Mouse (Mus musculus) ES-Bruce4 (cell line): Measurements from ENCODE around the gene Spaca7. TPM values are rescaled to one million over a fixed set of nuclear protein-coding genes. Genes with fewer than 3 reads are reported as not detected.

Experiments
- H3K27ac ChIP-seq: 2 replicates; pipeline ENCODE4 v1.5.1; 2012; ENCODE audit warnings: low read length, inconsistent platforms; ENCODE audit not compliant: insufficient read depth
- H3K27me3 ChIP-seq: 2 replicates; pipeline ENCODE4 v1.6.1; 2012; ENCODE audit warnings: mild to moderate bottlenecking, low read length, inconsistent platforms; ENCODE audit not compliant: control insufficient read depth, poor library complexity, insufficient read depth, severe bottlenecking
- H3K36me3 ChIP-seq: 2 replicates; pipeline ENCODE4 v1.6.1; 2012; ENCODE audit warnings: inconsistent platforms, mild to moderate bottlenecking, low read length, moderate library complexity; ENCODE audit not compliant: control insufficient read depth, poor library complexity, insufficient read depth, severe bottlenecking
- H3K4me1 ChIP-seq: one replicate; pipeline ENCODE4 v1.8.1; 2011; ENCODE audit warnings: low read length; ENCODE audit not compliant: control insufficient read depth, insufficient read depth
- H3K4me3 ChIP-seq: 2 replicates; pipeline ENCODE4 v1.5.1; 2011; ENCODE audit warnings: low read depth, mild to moderate bottlenecking, low read length
- H3K9ac ChIP-seq: 2 replicates; pipeline ENCODE4 v1.6.1; 2012; ENCODE audit warnings: low read depth, mild to moderate bottlenecking, inconsistent platforms; ENCODE audit not compliant: poor library complexity, severe bottlenecking
- H3K9me3 ChIP-seq: replicated peaks from 2 replicates; pipeline ENCODE4 v1.6.1; 2012; ENCODE audit warnings: mild to moderate bottlenecking, low read length, inconsistent platforms; ENCODE audit not compliant: control insufficient read depth, poor library complexity, insufficient read depth, severe bottlenecking
- CTCF ChIP-seq: IDR thresholded peaks from one replicate; pipeline ENCODE4 v1.8.1; 2011; ENCODE audit warnings: low read depth, low read length
- EP300 ChIP-seq: IDR thresholded peaks from 2 replicates; pipeline ENCODE4 v1.6.1; 2011; ENCODE audit warnings: low read depth, low read length; ENCODE audit not compliant: insufficient read depth
- POLR2A ChIP-seq: IDR thresholded peaks from one replicate; pipeline ENCODE4 v1.8.1; 2011; ENCODE audit warnings: low read length; ENCODE audit not compliant: insufficient read depth
- polyA plus RNA-seq: library from polyadenylated mRNA; stranded (reverse); fragments of >200 nt; gene quantifications from 2 replicates; pipeline ENCODE4 v1.2.4, GENCODE M21; 2011; ENCODE audit warnings: low read depth; ENCODE audit not compliant: missing spikeins, insufficient read depth, insufficient read length

Spaca7 gene
- polyA plus RNA-seq, 1 experiment = not detected

DNA sequence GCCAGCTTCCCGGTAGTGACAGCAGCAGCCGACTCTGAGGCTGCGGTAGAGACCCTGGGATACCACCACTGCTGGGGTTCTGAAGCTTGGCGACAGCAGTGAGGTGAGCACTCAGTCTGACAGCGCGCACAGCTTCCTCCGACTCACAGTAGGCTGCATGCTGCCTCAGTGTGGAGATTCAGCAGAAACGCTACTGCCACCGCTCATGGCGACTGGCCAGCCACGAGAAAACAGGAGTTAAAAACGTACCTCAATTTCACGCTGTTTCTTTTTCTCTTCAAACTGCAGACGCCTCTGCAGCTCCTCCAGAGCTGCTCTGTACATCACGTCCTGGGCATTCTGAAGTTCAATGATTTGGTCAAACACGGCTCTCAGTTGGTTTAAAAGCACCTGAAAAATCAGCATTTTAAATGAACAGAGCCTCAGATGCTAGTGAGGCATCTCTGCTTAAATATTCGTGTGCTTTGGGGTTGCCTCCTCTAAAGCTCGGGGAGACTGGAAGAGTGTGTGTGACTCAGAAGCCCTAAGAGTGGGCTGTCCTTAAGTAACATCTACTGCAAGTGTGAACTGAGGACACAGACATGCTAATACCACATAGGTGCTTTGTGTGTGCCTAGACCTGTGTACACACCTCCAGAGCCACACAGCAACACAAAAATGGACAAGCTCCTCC is 48.9 kb downstream of the Spaca7 start:
- TF ChIP-seq EP300 = no peak
- no peak for TF ChIP-seq POLR2A
- no peak for TF ChIP-seq CTCF
- Histone ChIP-seq H3K36me3 (peaks cover 3% of the 10 kb centered on the region; the same call in 1 of the 2 replicates), H3K9me3 (no peaks in the 10 kb centered on the region), H3K4me1 (no peaks in the 10 kb centered on the region), H3K27ac (no peak overlapping the region), H3K9ac (no peak overlapping the region), H3K4me3 (no peak overlapping the region), H3K27me3 (no peaks in the 10 kb centered on the region)

DNA sequence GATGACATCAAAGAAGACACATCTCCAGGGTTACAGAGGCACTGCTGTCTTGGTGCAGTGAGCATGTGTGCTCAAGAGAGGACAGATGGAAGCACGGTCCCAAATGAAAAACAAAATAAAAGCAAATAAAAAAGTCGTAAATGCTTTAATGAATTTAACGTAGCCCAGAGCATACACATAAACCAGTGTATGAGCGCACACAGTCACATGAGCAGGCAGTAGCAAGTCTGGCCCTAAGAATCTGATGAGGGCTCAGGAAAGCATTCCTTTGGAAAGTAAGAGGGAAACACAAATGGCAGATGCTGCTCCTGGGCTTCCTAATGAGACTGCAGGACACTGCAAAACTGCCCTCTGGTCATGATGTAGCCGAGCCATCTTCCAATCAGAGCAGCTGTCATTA is 53.1 kb downstream of the Spaca7 start:
- H3K27me3 ChIP-seq = no peaks in the 10 kb centered on the region
- H3K36me3 ChIP-seq = peaks cover 3% of the 10 kb centered on the region; the same call in 1 of the 2 replicates
- H3K27ac ChIP-seq = no peak overlapping the region
- no peak overlapping the region for H3K4me3 ChIP-seq
- H3K9me3 ChIP-seq = no peaks in the 10 kb centered on the region
- TF ChIP-seq EP300 = no peak
- no peak for TF ChIP-seq CTCF
- TF ChIP-seq POLR2A = no peak
- no peak overlapping the region for H3K9ac ChIP-seq
- H3K4me1 ChIP-seq = no peaks in the 10 kb centered on the region

DNA sequence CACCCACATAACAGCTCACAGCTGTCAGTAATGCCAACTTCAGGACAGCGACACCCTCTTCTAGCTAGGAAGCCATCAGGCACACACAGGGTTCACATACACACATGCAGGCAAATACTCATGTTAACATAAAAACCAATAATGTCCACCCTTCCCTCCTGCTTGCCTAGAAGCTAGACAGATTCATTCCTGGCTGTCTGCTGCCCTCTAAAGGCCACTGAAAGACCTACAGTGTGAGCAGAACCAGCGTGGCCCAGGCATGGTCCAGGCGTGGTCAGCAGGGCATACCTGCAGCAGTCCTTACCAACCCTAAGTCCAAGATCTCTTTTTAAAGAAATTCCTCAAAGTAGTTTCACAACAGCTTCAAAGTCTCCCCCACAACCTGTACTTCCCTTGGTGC is 56.2 kb downstream of the Spaca7 start:
- H3K9me3 ChIP-seq = no peaks in the 10 kb centered on the region
- no peaks in the 10 kb centered on the region for H3K27me3 ChIP-seq
- H3K36me3 ChIP-seq = peaks cover 3% of the 10 kb centered on the region; the same call in 1 of the 2 replicates
- TF ChIP-seq CTCF (peak; percentile 81), POLR2A (no peak), EP300 (no peak)
- no peak overlapping the region for H3K27ac ChIP-seq
- H3K4me1 ChIP-seq = no peaks in the 10 kb centered on the region
- no peak overlapping the region for H3K9ac ChIP-seq
- H3K4me3 ChIP-seq = no peak overlapping the region

DNA sequence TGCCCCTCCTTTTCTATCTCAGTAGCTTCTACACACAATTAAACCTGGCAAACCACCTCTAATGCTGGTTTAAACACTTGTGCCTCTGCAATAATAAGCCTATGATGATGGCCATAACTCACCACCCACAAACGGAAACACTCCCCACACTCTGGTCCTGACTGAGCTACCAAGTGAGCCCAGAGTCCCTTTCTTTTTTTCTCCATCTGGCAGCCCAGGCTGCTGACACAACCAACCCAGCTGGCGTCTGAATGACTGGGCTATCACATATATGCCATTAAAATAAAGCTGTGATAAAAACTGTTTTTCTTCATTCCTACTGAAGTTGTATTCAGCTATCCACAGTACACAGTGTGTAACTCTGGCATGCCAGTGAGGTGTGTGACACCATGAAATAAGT is 62.5 kb downstream of the Spaca7 start:
- Histone ChIP-seq H3K27ac (peak overlapping the region; percentile 91), H3K27me3 (no peaks in the 10 kb centered on the region), H3K9ac (no peak overlapping the region), H3K36me3 (peaks cover 22% of the 10 kb centered on the region), H3K4me1 (no peaks in the 10 kb centered on the region), H3K9me3 (no peaks in the 10 kb centered on the region), H3K4me3 (no peak overlapping the region)
- no peak for TF ChIP-seq POLR2A
- no peak for TF ChIP-seq CTCF
- no peak for TF ChIP-seq EP300

DNA sequence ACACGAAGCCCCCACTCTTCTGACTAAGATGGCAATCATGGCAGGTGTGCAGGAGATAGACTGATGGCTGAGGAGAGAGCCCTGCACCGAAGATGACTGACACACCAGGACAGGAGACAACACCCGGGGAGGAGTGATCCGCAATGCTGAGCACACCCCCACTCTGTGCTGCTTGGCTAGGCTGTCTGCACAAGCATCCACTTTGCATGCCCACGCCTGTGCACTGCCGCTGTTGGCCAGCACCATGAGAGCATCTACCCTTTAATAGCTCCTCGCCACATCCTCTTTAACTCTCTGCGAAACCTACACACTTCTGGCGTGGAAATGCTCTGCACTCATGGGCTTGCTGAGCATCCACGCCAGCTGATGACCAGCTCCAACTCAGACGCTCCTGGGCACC is 65.6 kb downstream of the Spaca7 start:
- no peak overlapping the region for H3K4me3 ChIP-seq
- peaks cover 22% of the 10 kb centered on the region for H3K36me3 ChIP-seq
- no peak overlapping the region for H3K27ac ChIP-seq
- no peak for TF ChIP-seq EP300
- TF ChIP-seq CTCF = no peak
- TF ChIP-seq POLR2A = no peak
- H3K9me3 ChIP-seq = no peaks in the 10 kb centered on the region
- H3K27me3 ChIP-seq = no peaks in the 10 kb centered on the region
- no peak overlapping the region for H3K9ac ChIP-seq
- no peaks in the 10 kb centered on the region for H3K4me1 ChIP-seq

DNA sequence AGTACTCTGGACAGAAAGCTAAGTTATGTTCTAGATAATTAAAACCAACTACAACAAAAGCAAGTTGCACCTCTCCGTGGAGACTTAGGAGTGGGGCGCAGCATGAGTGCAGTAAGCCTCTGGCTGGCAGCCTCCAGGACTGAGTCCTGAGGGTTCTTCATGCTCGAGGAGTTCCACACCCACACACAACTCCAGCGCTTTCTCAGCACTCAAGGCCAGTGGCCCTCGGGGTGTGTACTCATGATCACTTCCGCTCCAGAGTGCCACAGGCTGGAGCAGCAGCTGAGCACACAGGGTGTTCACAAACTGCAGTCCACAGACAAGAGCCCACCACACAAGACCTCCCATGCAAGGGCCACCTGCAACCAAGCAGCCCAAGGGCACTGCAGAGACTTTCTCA is 68.7 kb downstream of the Spaca7 start:
- H3K27ac ChIP-seq = no peak overlapping the region
- H3K36me3 ChIP-seq = peaks cover 22% of the 10 kb centered on the region
- H3K9me3 ChIP-seq = no peaks in the 10 kb centered on the region
- no peak overlapping the region for H3K9ac ChIP-seq
- no peak for TF ChIP-seq EP300
- no peak for TF ChIP-seq CTCF
- TF ChIP-seq POLR2A = no peak
- no peak overlapping the region for H3K4me3 ChIP-seq
- H3K4me1 ChIP-seq = peaks cover 2% of the 10 kb centered on the region
- no peaks in the 10 kb centered on the region for H3K27me3 ChIP-seq
